Mouse (Mus musculus): ENCODE measurements around the gene Zkscan14.

DNA sequence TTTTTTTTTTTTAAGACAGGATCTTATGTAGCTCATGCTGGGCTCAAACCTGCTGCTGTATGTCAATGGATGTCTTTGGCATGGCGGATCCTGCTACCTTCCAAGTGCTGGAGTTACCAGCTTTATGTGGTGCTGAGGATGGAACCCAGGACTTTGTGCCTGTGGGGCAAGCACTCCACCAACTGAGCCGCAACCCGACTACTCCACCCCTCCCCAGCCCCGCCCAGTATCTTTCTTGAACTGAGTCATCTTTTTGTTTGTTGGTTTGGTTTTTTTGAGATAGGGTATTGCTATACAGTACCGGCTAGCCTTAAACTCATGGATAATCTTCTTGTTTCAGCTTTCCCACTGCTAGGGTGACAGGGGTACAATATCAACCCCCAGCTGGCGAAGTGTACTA lies 12.3 kb downstream of the Zkscan14 start:
- TF ChIP-seq CTCF (conservative IDR thresholded peaks at IDR 0.05; ENCODE audit: insufficient read depth, insufficient read length, low read depth, low read length) (no peak), POLR2A (IDR thresholded peaks at IDR 0.05; ENCODE audit: low read depth, low read length) (no peak)

Measured in kidney, adult 2 months (tissue).